Mouse (Mus musculus): Measurements from ENCODE around the gene Chn2. TPM values are rescaled to one million over a fixed set of nuclear protein-coding genes. Genes with fewer than 3 reads are reported as not detected.

The Chn2 gene
- polyA plus RNA-seq, 1 experiment: 574 TPM

- no peak overlapping the region for H3K4me3 ChIP-seq (replicated peaks; ENCODE audit: insufficient read depth, low read depth, low read length)
- DNase-seq: no peak
- no peaks in the 10 kb centered on the region for H3K27me3 ChIP-seq (ENCODE audit: control insufficient read depth, insufficient read depth, low read length)
- WGBS: 16% methylated on average over 3 of the region's 3 CpGs
- TF ChIP-seq CTCF (IDR thresholded peaks at IDR 0.05; ENCODE audit: borderline replicate concordance, insufficient read depth, low read depth, low read length) (no peak), POLR2A (IDR thresholded peaks at IDR 0.05; ENCODE audit: borderline replicate concordance, insufficient read depth, low read length) (no peak)
- peaks cover 69% of the 10 kb centered on the region for H3K4me1 ChIP-seq (ENCODE audit: control insufficient read depth, insufficient read depth, low read length)
- H3K27ac ChIP-seq (ENCODE audit: insufficient read depth, low read length): peak overlapping the region; percentile 87
Measured at GRCm38 (mm10) chr6:54161246-54161645, 121.9 kb downstream of the Chn2 start.

GRCm38 (mm10) chr6:54162321-54162720 lies 123.0 kb downstream of the Chn2 start:
- no peak for TF ChIP-seq POLR2A (IDR thresholded peaks at IDR 0.05; ENCODE audit: borderline replicate concordance, insufficient read depth, low read length)
- no peak for TF ChIP-seq CTCF (IDR thresholded peaks at IDR 0.05; ENCODE audit: borderline replicate concordance, insufficient read depth, low read depth, low read length)
- Histone ChIP-seq H3K4me1 (ENCODE audit: control insufficient read depth, insufficient read depth, low read length) (peaks cover 72% of the 10 kb centered on the region), H3K27ac (ENCODE audit: insufficient read depth, low read length) (peak overlapping the region; percentile 79; the same call in 1 of the 2 replicates), H3K4me3 (replicated peaks; ENCODE audit: insufficient read depth, low read depth, low read length) (no peak overlapping the region), H3K27me3 (ENCODE audit: control insufficient read depth, insufficient read depth, low read length) (no peaks in the 10 kb centered on the region)
- 59% methylated on average over 5 of the region's 5 CpGs for WGBS
- peak in 1 of 2 experiments; percentile 44 for DNase-seq

GRCm38 (mm10) chr6:54162786-54163185 lies 123.4 kb downstream of the Chn2 start:
- H3K4me1 ChIP-seq (ENCODE audit: control insufficient read depth, insufficient read depth, low read length): peaks cover 72% of the 10 kb centered on the region
- H3K27me3 ChIP-seq (ENCODE audit: control insufficient read depth, insufficient read depth, low read length): no peaks in the 10 kb centered on the region
- TF ChIP-seq CTCF (IDR thresholded peaks at IDR 0.05; ENCODE audit: borderline replicate concordance, insufficient read depth, low read depth, low read length): no peak
- no peak for TF ChIP-seq POLR2A (IDR thresholded peaks at IDR 0.05; ENCODE audit: borderline replicate concordance, insufficient read depth, low read length)
- H3K27ac ChIP-seq (ENCODE audit: insufficient read depth, low read length): peak overlapping the region; percentile 79
- no peak for DNase-seq
- no peak overlapping the region for H3K4me3 ChIP-seq (replicated peaks; ENCODE audit: insufficient read depth, low read depth, low read length)
- WGBS: 49% methylated on average over 9 of the region's 9 CpGs

- no peak for TF ChIP-seq POLR2A (IDR thresholded peaks at IDR 0.05; ENCODE audit: borderline replicate concordance, insufficient read depth, low read length)
- TF ChIP-seq CTCF (IDR thresholded peaks at IDR 0.05; ENCODE audit: borderline replicate concordance, insufficient read depth, low read depth, low read length): no peak
- peak in 1 of 2 experiments; percentile 11 for DNase-seq
- H3K4me3 ChIP-seq (replicated peaks; ENCODE audit: insufficient read depth, low read depth, low read length): no peak overlapping the region
- peaks cover 69% of the 10 kb centered on the region for H3K4me1 ChIP-seq (ENCODE audit: control insufficient read depth, insufficient read depth, low read length)
- no peaks in the 10 kb centered on the region for H3K27me3 ChIP-seq (ENCODE audit: control insufficient read depth, insufficient read depth, low read length)
- H3K27ac ChIP-seq (ENCODE audit: insufficient read depth, low read length): 0 out of 2 replicates have a peak overlapping the region, but pooled peaks have one; percentile 79
Measured at GRCm38 (mm10) chr6:54163702-54164101, 124.3 kb downstream of the Chn2 start.

GRCm38 (mm10) chr6:54164777-54165176 lies 125.4 kb downstream of the Chn2 start:
- Histone ChIP-seq H3K4me3 (replicated peaks; ENCODE audit: insufficient read depth, low read depth, low read length) (no peak overlapping the region), H3K4me1 (ENCODE audit: control insufficient read depth, insufficient read depth, low read length) (peaks cover 61% of the 10 kb centered on the region), H3K27ac (ENCODE audit: insufficient read depth, low read length) (peak overlapping the region; percentile 20; the same call in 1 of the 2 replicates), H3K27me3 (ENCODE audit: control insufficient read depth, insufficient read depth, low read length) (no peaks in the 10 kb centered on the region)
- 26% methylated on average over 4 of the region's 4 CpGs for WGBS
- no peak for TF ChIP-seq POLR2A (IDR thresholded peaks at IDR 0.05; ENCODE audit: borderline replicate concordance, insufficient read depth, low read length)
- TF ChIP-seq CTCF (IDR thresholded peaks at IDR 0.05; ENCODE audit: borderline replicate concordance, insufficient read depth, low read depth, low read length): peak; percentile 79
- DNase-seq: peak; percentile 72 to 75

- DNase-seq: peak in 1 of 2 experiments; percentile 11
- Histone ChIP-seq H3K4me1 (ENCODE audit: control insufficient read depth, insufficient read depth, low read length) (peaks cover 60% of the 10 kb centered on the region), H3K27me3 (ENCODE audit: control insufficient read depth, insufficient read depth, low read length) (no peaks in the 10 kb centered on the region), H3K27ac (ENCODE audit: insufficient read depth, low read length) (no peak overlapping the region), H3K4me3 (replicated peaks; ENCODE audit: insufficient read depth, low read depth, low read length) (no peak overlapping the region)
- no peak for TF ChIP-seq POLR2A (IDR thresholded peaks at IDR 0.05; ENCODE audit: borderline replicate concordance, insufficient read depth, low read length)
- TF ChIP-seq CTCF (IDR thresholded peaks at IDR 0.05; ENCODE audit: borderline replicate concordance, insufficient read depth, low read depth, low read length): no peak
- 70% methylated on average over 7 of the region's 7 CpGs for WGBS
Measured at GRCm38 (mm10) chr6:54165246-54165645, 125.9 kb downstream of the Chn2 start.

- no peak for TF ChIP-seq POLR2A (IDR thresholded peaks at IDR 0.05; ENCODE audit: borderline replicate concordance, insufficient read depth, low read length)
- no peak for TF ChIP-seq CTCF (IDR thresholded peaks at IDR 0.05; ENCODE audit: borderline replicate concordance, insufficient read depth, low read depth, low read length)
- Histone ChIP-seq H3K4me3 (replicated peaks; ENCODE audit: insufficient read depth, low read depth, low read length) (no peak overlapping the region), H3K4me1 (ENCODE audit: control insufficient read depth, insufficient read depth, low read length) (peaks cover 56% of the 10 kb centered on the region), H3K27ac (ENCODE audit: insufficient read depth, low read length) (no peak overlapping the region), H3K27me3 (ENCODE audit: control insufficient read depth, insufficient read depth, low read length) (no peaks in the 10 kb centered on the region)
- peak in 1 of 2 experiments; percentile 15 for DNase-seq
- 72% methylated on average over 4 of the region's 4 CpGs for WGBS
Measured at GRCm38 (mm10) chr6:54165863-54166262, 126.5 kb downstream of the Chn2 start.

- Histone ChIP-seq H3K27ac (ENCODE audit: insufficient read depth, low read length) (peak overlapping the region; percentile 1), H3K27me3 (ENCODE audit: control insufficient read depth, insufficient read depth, low read length) (no peaks in the 10 kb centered on the region), H3K4me3 (replicated peaks; ENCODE audit: insufficient read depth, low read depth, low read length) (no peak overlapping the region), H3K4me1 (ENCODE audit: control insufficient read depth, insufficient read depth, low read length) (peaks cover 51% of the 10 kb centered on the region)
- WGBS: 38% methylated on average over 7 of the region's 7 CpGs
- DNase-seq: peak in 1 of 2 experiments; percentile 21
- TF ChIP-seq POLR2A (IDR thresholded peaks at IDR 0.05; ENCODE audit: borderline replicate concordance, insufficient read depth, low read length) (no peak), CTCF (IDR thresholded peaks at IDR 0.05; ENCODE audit: borderline replicate concordance, insufficient read depth, low read depth, low read length) (no peak)
Measured at GRCm38 (mm10) chr6:54166991-54167546, 127.7 kb downstream of the Chn2 start.

Data from cerebellum, adult 2 months (tissue).